Mouse (Mus musculus) cerebellum, postnatal 36 days (tissue): ENCODE measurements around the gene Zfp473.
"Not testable (repeated sequence)": the region's sequence is repeated elsewhere in the genome, so short reads cannot be mapped to it uniquely, and the experiment has no call there.

Experiments used
- DNase-seq, 2 experiments: peaks; one replicate each; pipeline ENCODE4 v3.0.0; 2021 to 2022; ENCODE audit warnings: mixed read lengths in 2 of 2

The Zfp473 gene

GRCm38 (mm10) chr7:44750950-44751349, at the start of gene Zfp473:
TSS of gene Zfp473 (minus strand) at chr7:44751050.
- not testable (repeated sequence) for DNase-seq

GRCm38 (mm10) chr7:44792781-44793180, 41.9 kb upstream of the Zfp473 start:
- no peak for DNase-seq

GRCm38 (mm10) chr7:44790066-44790465, 39.2 kb upstream of the Zfp473 start:
- no peak for DNase-seq

GRCm38 (mm10) chr7:44789531-44789930, 38.7 kb upstream of the Zfp473 start:
- no peak for DNase-seq

GRCm38 (mm10) chr7:44780101-44780500, 29.3 kb upstream of the Zfp473 start:
- no peak for DNase-seq

GRCm38 (mm10) chr7:44776849-44777498, 26.1 kb upstream of the Zfp473 start:
- no peak for DNase-seq

- no peak for DNase-seq
Measured at GRCm38 (mm10) chr7:44772591-44773204, 21.8 kb upstream of the Zfp473 start.

- peak in 1 of 2 experiments; percentile 10 for DNase-seq
Measured at GRCm38 (mm10) chr7:44770046-44770578, 19.3 kb upstream of the Zfp473 start.

- DNase-seq, result no peak
Measured at GRCm38 (mm10) chr7:44768129-44768528, 17.3 kb upstream of the Zfp473 start.

GRCm38 (mm10) chr7:44760366-44760765, 9.5 kb upstream of the Zfp473 start:
- DNase-seq, result no peak

- DNase-seq, result no peak
Measured at GRCm38 (mm10) chr7:44757164-44757563, 6.3 kb upstream of the Zfp473 start.

GRCm38 (mm10) chr7:44748101-44749044, 2.5 kb downstream of the Zfp473 start, which contains the start of gene Vrk3:
TSS of gene Vrk3 (plus strand) at chr7:44748413.
- peak; percentile 91 to 94 for DNase-seq

- no peak for DNase-seq
Measured at GRCm38 (mm10) chr7:44747115-44747514, 3.7 kb downstream of the Zfp473 start.

GRCm38 (mm10) chr7:44745076-44745475, 5.8 kb downstream of the Zfp473 start:
- peak; percentile 71 to 79 for DNase-seq

GRCm38 (mm10) chr7:44744270-44744669, 6.6 kb downstream of the Zfp473 start:
- DNase-seq, result no peak

- DNase-seq, result no peak
Measured at GRCm38 (mm10) chr7:44741361-44741760, 9.5 kb downstream of the Zfp473 start.

- no peak for DNase-seq
Measured at GRCm38 (mm10) chr7:44733723-44734122, 17.1 kb downstream of the Zfp473 start.

- no peak for DNase-seq
Measured at GRCm38 (mm10) chr7:44728082-44728975, 22.5 kb downstream of the Zfp473 start.

GRCm38 (mm10) chr7:44727151-44727550, 23.7 kb downstream of the Zfp473 start:
- no peak for DNase-seq

- DNase-seq, result no peak
Measured at GRCm38 (mm10) chr7:44726343-44726742, 24.5 kb downstream of the Zfp473 start.

GRCm38 (mm10) chr7:44724316-44724715, 26.5 kb downstream of the Zfp473 start:
- DNase-seq, result no peak

- DNase-seq, result no peak
Measured at GRCm38 (mm10) chr7:44722058-44722457, 28.8 kb downstream of the Zfp473 start.
